Mouse (Mus musculus): ENCODE measurements at regions not wholly inside any gene's neighbourhood (a gene's known extent, or its start where the extent isn't known, plus 50 kb on each side); places are given as distances from the start of the nearest gene placed in this dataset.

GRCm38 (mm10) chr3:140876201-140876895 lies 335.8 kb downstream of the Pdha2 start:
- H3K9me3 ChIP-seq (replicated peaks; ENCODE audit: insufficient read depth, low read length), result no peaks in the 10 kb centered on the region
- H3K9ac ChIP-seq (ENCODE audit: control insufficient read depth, low read depth, low read length, poor library complexity, severe bottlenecking), result peak overlapping the region; percentile 64
- peaks cover 7 to 25% of the 10 kb centered on the region in 2 experiments for H3K4me1 ChIP-seq (ENCODE audit: control insufficient read depth in 1 of 2, insufficient read depth in 2 of 2, low read length in 2 of 2)
- DNase-seq (ENCODE audit: low read depth, low spot score), result peak; percentile 88
- H3K79me2 ChIP-seq (ENCODE audit: control insufficient read depth, insufficient read depth, low read length, poor library complexity), result no peaks in the 10 kb centered on the region
- H3K4me3 ChIP-seq (ENCODE audit: control insufficient read depth in 1 of 2, insufficient read depth in 1 of 2, low read depth in 2 of 2, low read length in 2 of 2), result peak overlapping the region; percentile 10 to 48
- no peaks in the 10 kb centered on the region for H3K27me3 ChIP-seq (ENCODE audit: control insufficient read depth in 1 of 2, insufficient read depth in 2 of 2, low read length in 2 of 2)
- H3K27ac ChIP-seq (ENCODE audit: control insufficient read depth, low read depth, low read length), result peak overlapping the region; percentile 100
- H3K36me3 ChIP-seq (ENCODE audit: control insufficient read depth in 1 of 2, insufficient read depth in 2 of 2, low read length in 2 of 2), result peaks cover 0 to 37% of the 10 kb centered on the region in 2 experiments; a peak in 2 of 4 replicates
- TF ChIP-seq SIN3A (IDR thresholded peaks at IDR 0.05; ENCODE audit: low read length), result peak; percentile 68
- TF ChIP-seq TCF12 (IDR thresholded peaks at IDR 0.05; ENCODE audit: low read depth, low read length), result peak; percentile 95
- TF ChIP-seq EP300 (IDR thresholded peaks at IDR 0.05; ENCODE audit: low read depth in 1 of 2, low read length in 2 of 2), result peak; percentile 99 to 100
- TF ChIP-seq MAFK (IDR thresholded peaks at IDR 0.05; ENCODE audit: borderline replicate concordance, low read depth, low read length), result peak; percentile 17; the same call in 1 of the 2 replicates
- no peak for TF ChIP-seq ELF1 (IDR thresholded peaks at IDR 0.05; ENCODE audit: low read depth, low read length)
- 0 out of 2 replicates have a peak, but pooled peaks have one; percentile 51 for TF ChIP-seq JUND (IDR thresholded peaks at IDR 0.05; ENCODE audit: low read depth, low read length)
- TF ChIP-seq BHLHE40 (IDR thresholded peaks at IDR 0.05; ENCODE audit: borderline replicate concordance, low read depth, low read length), result peak; percentile 86
- TF ChIP-seq ZNF384 (IDR thresholded peaks at IDR 0.05; ENCODE audit: low read depth, low read length), result peak; percentile 71
- TF ChIP-seq CHD2 (IDR thresholded peaks at IDR 0.05; ENCODE audit: low read length), result peak; percentile 40; the same call in 1 of the 2 replicates
- peak; percentile 4 for TF ChIP-seq ZMIZ1 (IDR thresholded peaks at IDR 0.05; ENCODE audit: low read depth, low read length)
- TF ChIP-seq RAD21 (IDR thresholded peaks at IDR 0.05; ENCODE audit: low read depth, low read length), result no peak; the same call in 1 of the 2 replicates
- TF ChIP-seq POLR2AphosphoS2 (IDR thresholded peaks at IDR 0.05; ENCODE audit: low read length), result no peak
- TF ChIP-seq ZKSCAN1 (IDR thresholded peaks at IDR 0.05; ENCODE audit: low read depth, low read length), result no peak
- no peak for TF ChIP-seq GABPA (IDR thresholded peaks at IDR 0.05; ENCODE audit: low read depth, low read length)
- TF ChIP-seq HCFC1 (IDR thresholded peaks at IDR 0.05; ENCODE audit: low read depth, low read length), result no peak
- no peak for TF ChIP-seq MXI1 (IDR thresholded peaks at IDR 0.05; ENCODE audit: low read depth, low read length)
- TF ChIP-seq MEF2A (IDR thresholded peaks at IDR 0.05; ENCODE audit: extremely low read depth, insufficient replicate concordance, low read depth, low read length, poor library complexity, severe bottlenecking), result no peak
- no peak for TF ChIP-seq USF2 (IDR thresholded peaks at IDR 0.05; ENCODE audit: borderline replicate concordance in 1 of 2, insufficient read depth in 1 of 2, low read depth in 1 of 2, low read length in 2 of 2)
- TF ChIP-seq MYB (IDR thresholded peaks at IDR 0.05; ENCODE audit: low read depth, low read length), result peak; percentile 99
- TF ChIP-seq GATA1 (IDR thresholded peaks at IDR 0.05; ENCODE audit: low read depth, low read length), result peak; percentile 99
- no peak for TF ChIP-seq E2F4 (IDR thresholded peaks at IDR 0.05; ENCODE audit: borderline replicate concordance, low read depth, low read length)
- no peak for TF ChIP-seq ZC3H11A (IDR thresholded peaks at IDR 0.05; ENCODE audit: low read depth, low read length)
- TF ChIP-seq SMC3 (IDR thresholded peaks at IDR 0.05; ENCODE audit: low read depth, low read length), result no peak
- TF ChIP-seq TAL1 (IDR thresholded peaks at IDR 0.05; ENCODE audit: low read length), result peak; percentile 66
- no peak for TF ChIP-seq UBTF (IDR thresholded peaks at IDR 0.05; ENCODE audit: borderline replicate concordance, insufficient read depth, low read depth, low read length)
- peak; percentile 71; the same call in 1 of the 2 replicates for TF ChIP-seq TBP (IDR thresholded peaks at IDR 0.05; ENCODE audit: low read depth, low read length)
- TF ChIP-seq MYC (IDR thresholded peaks at IDR 0.05; ENCODE audit: low read depth, low read length), result peak; percentile 69
- TF ChIP-seq MAX (IDR thresholded peaks at IDR 0.05; ENCODE audit: low read length), result no peak
- TF ChIP-seq CHD1 (IDR thresholded peaks at IDR 0.05; ENCODE audit: low read depth, low read length), result no peak
- TF ChIP-seq POLR2A (IDR thresholded peaks at IDR 0.05; ENCODE audit: control insufficient read depth in 1 of 2, insufficient read depth in 1 of 2, low read depth in 1 of 2, low read length in 2 of 2, poor library complexity in 1 of 2), result peak in 1 of 2 experiments; percentile 51; a peak in 2 of 4 replicates
- TF ChIP-seq RCOR1 (IDR thresholded peaks at IDR 0.05; ENCODE audit: low read depth, low read length), result peak; percentile 90
- no peak for TF ChIP-seq KAT2A (conservative IDR thresholded peaks at IDR 0.05; ENCODE audit: low read depth, low read length)
- TF ChIP-seq NRF1 (IDR thresholded peaks at IDR 0.05; ENCODE audit: insufficient read depth, low read depth, low read length, poor library complexity, severe bottlenecking), result no peak
- peak; percentile 78 for TF ChIP-seq MAZ (IDR thresholded peaks at IDR 0.05; ENCODE audit: low read depth, low read length)
- peak; percentile 96 for TF ChIP-seq ETS1 (IDR thresholded peaks at IDR 0.05; ENCODE audit: low read depth, low read length)
- TF ChIP-seq USF1 (IDR thresholded peaks at IDR 0.05; ENCODE audit: low read depth, low read length), result no peak

Data from MEL (cell line).